Mouse (Mus musculus): ENCODE measurements around the gene Ccdc148. TPM values are rescaled to one million over a fixed set of nuclear protein-coding genes. Genes with fewer than 3 reads are reported as not detected.

The Ccdc148 gene
- polyA plus RNA-seq, 1 experiment: 0.27 TPM

DNA sequence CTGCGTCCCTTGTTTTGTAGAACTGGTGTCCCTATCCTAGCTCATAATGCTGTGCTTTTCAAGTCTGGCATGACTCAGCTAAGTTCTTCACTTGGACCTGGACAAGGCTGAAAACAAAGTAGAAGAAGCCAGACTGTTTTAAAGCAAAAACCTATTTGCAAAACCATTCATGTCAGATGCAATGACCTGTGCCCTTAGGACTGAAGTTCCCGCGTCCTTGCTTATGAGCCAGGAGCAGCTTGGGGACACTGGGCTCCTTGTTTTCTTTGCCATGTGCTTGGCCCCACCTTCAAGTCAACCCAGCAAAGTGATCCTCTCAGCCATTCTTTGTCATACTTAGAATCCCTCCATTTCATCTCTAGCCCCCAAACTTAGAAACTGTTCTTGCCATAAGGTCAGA, 125.3 kb downstream of the Ccdc148 start:
- no peak for TF ChIP-seq POLR2A (IDR thresholded peaks at IDR 0.05; ENCODE audit: borderline replicate concordance, low read depth, low read length)
- no peak for TF ChIP-seq CTCF (IDR thresholded peaks at IDR 0.05; ENCODE audit: low read depth, low read length)
- Histone ChIP-seq H3K27ac (ENCODE audit: insufficient read depth, low read depth, low read length) (no peak overlapping the region), H3K4me1 (ENCODE audit: control insufficient read depth, insufficient read depth, low read length) (no peaks in the 10 kb centered on the region), H3K4me3 (ENCODE audit: insufficient read depth, low read length) (no peak overlapping the region)

- H3K4me1 ChIP-seq (ENCODE audit: control insufficient read depth, insufficient read depth, low read length): no peaks in the 10 kb centered on the region
- TF ChIP-seq POLR2A (IDR thresholded peaks at IDR 0.05; ENCODE audit: borderline replicate concordance, low read depth, low read length) (no peak), CTCF (IDR thresholded peaks at IDR 0.05; ENCODE audit: low read depth, low read length) (no peak)
- H3K4me3 ChIP-seq (ENCODE audit: insufficient read depth, low read length): no peak overlapping the region
- no peak overlapping the region for H3K27ac ChIP-seq (ENCODE audit: insufficient read depth, low read depth, low read length)
Measured at GRCm38 (mm10) chr2:59034281-59034680, 126.2 kb downstream of the Ccdc148 start.

DNA sequence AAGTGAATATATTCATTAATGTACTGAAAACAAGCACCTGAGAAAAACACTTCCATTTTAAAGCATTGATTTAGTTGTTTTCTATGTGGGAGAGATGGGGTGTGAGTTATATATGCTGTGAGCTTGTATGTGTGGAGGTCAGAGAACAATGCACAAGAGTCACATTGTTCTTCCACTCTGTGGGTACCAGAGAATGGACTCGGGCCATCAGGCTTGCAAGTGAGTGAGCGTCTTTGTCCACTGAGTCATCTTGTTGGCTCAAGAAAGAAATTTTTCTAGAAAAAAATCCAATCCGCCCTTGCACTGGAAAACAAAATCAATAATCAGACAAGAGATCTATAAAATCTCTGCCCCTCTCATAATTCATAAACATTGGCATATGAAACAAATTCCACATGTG, 135.9 kb downstream of the Ccdc148 start:
- no peak overlapping the region for H3K4me3 ChIP-seq (ENCODE audit: insufficient read depth, low read length)
- no peaks in the 10 kb centered on the region for H3K4me1 ChIP-seq (ENCODE audit: control insufficient read depth, insufficient read depth, low read length)
- no peak overlapping the region for H3K27ac ChIP-seq (ENCODE audit: insufficient read depth, low read depth, low read length)
- TF ChIP-seq CTCF (IDR thresholded peaks at IDR 0.05; ENCODE audit: low read depth, low read length) (no peak), POLR2A (IDR thresholded peaks at IDR 0.05; ENCODE audit: borderline replicate concordance, low read depth, low read length) (no peak)

DNA sequence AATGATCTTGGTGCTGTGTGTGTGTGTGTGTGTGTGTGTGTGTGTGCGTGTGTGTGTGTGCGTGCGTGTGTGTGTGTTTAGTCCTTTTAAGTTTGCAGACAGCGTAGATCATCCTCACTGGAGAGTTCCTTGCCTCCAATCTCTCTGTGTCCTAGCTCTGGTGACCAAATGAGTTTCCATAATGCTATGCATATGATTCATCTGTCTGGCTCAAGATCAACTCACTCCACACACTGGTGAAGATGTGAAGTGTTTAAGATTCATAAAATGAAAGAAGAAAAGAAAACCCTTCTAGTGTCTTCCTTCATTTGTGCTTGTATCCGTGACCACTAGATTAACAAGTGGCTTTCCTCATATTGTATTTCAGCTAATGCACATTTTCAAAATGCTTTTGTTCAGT, 153.1 kb downstream of the Ccdc148 start:
- Histone ChIP-seq H3K27ac (ENCODE audit: insufficient read depth, low read depth, low read length) (no peak overlapping the region), H3K4me1 (ENCODE audit: control insufficient read depth, insufficient read depth, low read length) (peaks cover 2% of the 10 kb centered on the region; the same call in 1 of the 2 replicates), H3K4me3 (ENCODE audit: insufficient read depth, low read length) (no peak overlapping the region)
- TF ChIP-seq POLR2A (IDR thresholded peaks at IDR 0.05; ENCODE audit: borderline replicate concordance, low read depth, low read length): no peak
- no peak for TF ChIP-seq CTCF (IDR thresholded peaks at IDR 0.05; ENCODE audit: low read depth, low read length)

GRCm38 (mm10) chr2:59006567-59007340, 153.7 kb downstream of the Ccdc148 start:
- Histone ChIP-seq H3K4me3 (ENCODE audit: insufficient read depth, low read length) (no peak overlapping the region), H3K4me1 (ENCODE audit: control insufficient read depth, insufficient read depth, low read length) (peaks cover 2% of the 10 kb centered on the region; the same call in 1 of the 2 replicates), H3K27ac (ENCODE audit: insufficient read depth, low read depth, low read length) (no peak overlapping the region)
- no peak for TF ChIP-seq POLR2A (IDR thresholded peaks at IDR 0.05; ENCODE audit: borderline replicate concordance, low read depth, low read length)
- no peak for TF ChIP-seq CTCF (IDR thresholded peaks at IDR 0.05; ENCODE audit: low read depth, low read length)

DNA sequence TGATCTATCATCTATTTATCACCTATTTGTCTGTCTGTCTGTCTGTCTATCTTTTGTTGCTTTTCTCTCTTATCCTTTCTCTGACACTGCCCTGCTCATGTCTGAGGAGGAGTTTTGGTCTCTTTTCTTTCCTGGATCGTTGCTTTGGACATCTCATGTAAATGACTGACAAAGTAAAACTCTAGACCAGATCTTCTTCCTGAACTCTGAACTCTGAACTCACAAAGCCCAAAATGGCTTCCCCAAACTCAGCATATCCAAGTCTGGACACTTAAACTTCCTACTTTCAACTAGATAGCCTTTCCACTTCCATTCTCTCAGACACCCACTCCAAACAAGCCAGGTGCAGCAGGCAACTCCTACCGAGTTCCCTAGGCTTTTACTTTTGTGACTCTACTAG, 163.3 kb downstream of the Ccdc148 start:
- no peak overlapping the region for H3K4me3 ChIP-seq (ENCODE audit: insufficient read depth, low read length)
- no peaks in the 10 kb centered on the region for H3K4me1 ChIP-seq (ENCODE audit: control insufficient read depth, insufficient read depth, low read length)
- TF ChIP-seq CTCF (IDR thresholded peaks at IDR 0.05; ENCODE audit: low read depth, low read length) (no peak), POLR2A (IDR thresholded peaks at IDR 0.05; ENCODE audit: borderline replicate concordance, low read depth, low read length) (no peak)
- no peak overlapping the region for H3K27ac ChIP-seq (ENCODE audit: insufficient read depth, low read depth, low read length)

DNA sequence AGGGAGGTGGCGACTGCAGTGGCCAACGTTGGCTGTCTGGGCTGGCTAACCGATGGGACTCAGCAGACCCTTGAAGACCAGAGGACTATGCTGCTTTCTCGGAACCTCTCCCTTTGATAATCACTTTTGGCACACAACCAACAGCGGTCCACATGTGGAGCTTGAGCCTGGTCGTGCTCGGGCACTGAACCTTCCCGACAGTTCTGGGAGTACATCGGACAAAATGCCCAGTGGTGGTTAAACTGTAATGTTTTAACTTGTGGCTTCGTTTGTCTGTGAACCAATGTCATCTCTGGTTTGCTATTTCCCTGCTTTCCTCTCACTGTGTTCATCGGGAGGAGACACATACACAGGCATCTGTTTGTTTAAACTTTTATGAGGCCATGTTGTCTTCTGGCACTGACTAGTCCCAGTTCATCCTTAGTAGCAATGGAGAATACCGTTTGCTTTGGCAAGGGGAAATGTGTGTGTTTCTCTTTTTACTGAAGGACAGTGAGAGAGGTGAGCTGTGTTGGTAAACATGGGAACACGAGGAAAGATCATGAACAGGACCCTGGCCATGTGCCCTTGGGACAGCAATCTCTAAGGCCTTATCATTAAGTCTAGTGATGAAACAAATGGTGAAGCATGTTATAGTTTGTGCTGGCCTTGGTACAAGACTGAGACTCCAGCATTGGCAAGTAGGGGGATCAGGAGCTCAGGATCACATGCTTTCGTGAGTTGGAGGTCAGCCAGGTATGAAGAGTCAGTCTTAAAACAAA, 167.9 kb downstream of the Ccdc148 start:
- Histone ChIP-seq H3K27ac (ENCODE audit: insufficient read depth, low read depth, low read length) (no peak overlapping the region), H3K4me3 (ENCODE audit: insufficient read depth, low read length) (no peak overlapping the region), H3K4me1 (ENCODE audit: control insufficient read depth, insufficient read depth, low read length) (no peaks in the 10 kb centered on the region)
- TF ChIP-seq POLR2A (IDR thresholded peaks at IDR 0.05; ENCODE audit: borderline replicate concordance, low read depth, low read length) (no peak), CTCF (IDR thresholded peaks at IDR 0.05; ENCODE audit: low read depth, low read length) (no peak)

GRCm38 (mm10) chr2:58978095-58978494, 182.4 kb downstream of the Ccdc148 start:
- Histone ChIP-seq H3K27ac (ENCODE audit: insufficient read depth, low read depth, low read length) (peak overlapping the region; percentile 93), H3K4me3 (ENCODE audit: insufficient read depth, low read length) (no peak overlapping the region), H3K4me1 (ENCODE audit: control insufficient read depth, insufficient read depth, low read length) (peaks cover 15% of the 10 kb centered on the region)
- TF ChIP-seq POLR2A (IDR thresholded peaks at IDR 0.05; ENCODE audit: borderline replicate concordance, low read depth, low read length) (no peak), CTCF (IDR thresholded peaks at IDR 0.05; ENCODE audit: low read depth, low read length) (no peak)

DNA sequence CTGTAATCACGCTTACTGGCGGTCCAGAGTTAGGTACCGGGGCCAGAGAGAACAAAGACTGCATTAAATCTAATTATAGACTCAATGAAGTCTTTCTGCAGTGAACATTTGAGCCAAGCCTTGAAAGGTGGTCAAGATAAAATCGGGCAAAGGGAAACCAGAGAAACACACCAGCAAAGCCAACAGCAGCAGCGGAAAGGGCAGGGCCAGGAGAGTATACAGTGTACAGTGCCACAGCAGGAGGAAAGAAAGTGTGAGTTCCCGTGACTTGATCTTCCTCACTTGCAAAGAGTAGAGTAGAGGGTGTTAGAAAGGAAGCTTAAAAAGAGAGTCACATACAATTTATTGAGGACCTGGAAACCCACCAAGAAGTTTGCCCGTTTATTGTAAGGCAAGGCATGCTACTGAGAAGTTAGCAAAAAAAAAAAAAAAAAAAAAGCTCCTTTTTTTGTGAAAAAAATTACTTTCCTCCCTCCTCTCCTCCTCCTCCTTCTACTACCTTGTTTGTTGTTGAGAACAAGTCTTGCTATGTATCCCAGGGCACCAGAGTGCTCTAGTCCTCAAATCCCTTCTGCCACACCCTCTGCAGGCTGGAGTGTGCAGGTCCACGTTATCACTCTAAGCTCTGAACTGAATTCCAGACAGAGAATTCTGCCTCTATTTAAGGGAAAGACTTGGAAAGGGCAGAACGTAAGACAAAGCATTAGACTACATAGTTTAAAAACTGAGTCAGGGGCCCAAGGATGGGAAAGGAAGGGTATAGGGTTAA, 188.8 kb downstream of the Ccdc148 start:
- Histone ChIP-seq H3K4me1 (ENCODE audit: control insufficient read depth, insufficient read depth, low read length) (peaks cover 9% of the 10 kb centered on the region; the same call in 1 of the 2 replicates), H3K4me3 (ENCODE audit: insufficient read depth, low read length) (no peak overlapping the region), H3K27ac (ENCODE audit: insufficient read depth, low read depth, low read length) (no peak overlapping the region)
- TF ChIP-seq CTCF (IDR thresholded peaks at IDR 0.05; ENCODE audit: low read depth, low read length): no peak
- TF ChIP-seq POLR2A (IDR thresholded peaks at IDR 0.05; ENCODE audit: borderline replicate concordance, low read depth, low read length): no peak
